Mouse (Mus musculus) liver, embryonic 14.5 days (tissue): ENCODE measurements around the gene Tas1r1. TPM values are rescaled to one million over a fixed set of nuclear protein-coding genes. Genes with fewer than 3 reads are reported as not detected.
"Not testable (repeated sequence)": the region's sequence is repeated elsewhere in the genome, so short reads cannot be mapped to it uniquely, and the experiment has no call there.

Experiments
- ATAC-seq: fragments of 200-750 bp; cut with Nextera tagmentation; 2 replicates; pipeline ENCODE4 v1.8.0; 2017; ENCODE audit warnings: moderate number of reproducible peaks, mild to moderate bottlenecking, moderate library complexity; ENCODE audit not compliant: insufficient read depth
- DNase-seq, 3 experiments: peaks; one replicate each; pipeline ENCODE4 v3.0.0-alpha.2; 2012 to 2013; ENCODE audit warnings: low read depth in 3 of 3, low spot score in 3 of 3
- H3K27ac ChIP-seq: fragments of 300-500 bp; sonication (generic); 2 replicates; pipeline ENCODE4 v1.5.1; 2014; ENCODE audit warnings: moderate library complexity, mild to moderate bottlenecking, control low read depth, inconsistent platforms
- H3K27me3 ChIP-seq: fragments of 300-500 bp; sonication (generic); 2 replicates; pipeline ENCODE4 v1.6.1; 2014; ENCODE audit warnings: mild to moderate bottlenecking, low read length, moderate library complexity; ENCODE audit not compliant: control insufficient read depth, insufficient read depth
- H3K36me3 ChIP-seq: fragments of 300-500 bp; sonication (generic); replicated peaks from 2 replicates; pipeline ENCODE4 v1.6.1; 2014; ENCODE audit warnings: low read depth; ENCODE audit not compliant: control insufficient read depth, insufficient read depth
- H3K4me1 ChIP-seq, 2 experiments: fragments of 200-500 bp in 1 of 2; fragments of 300-500 bp in 1 of 2; sonication (generic) in 1 of 2; replicated peaks; 2 replicates each; pipeline ENCODE4 v1.6.1; 2012 to 2014; ENCODE audit warnings: antibody characterized with exemption in 1 of 2, inconsistent platforms in 1 of 2, low read length in 1 of 2; ENCODE audit not compliant: control insufficient read depth in 2 of 2, insufficient read depth in 2 of 2
- H3K4me2 ChIP-seq: fragments of 300-500 bp; sonication (generic); 2 replicates; pipeline ENCODE4 v1.6.1; 2014; ENCODE audit warnings: low read depth, mild to moderate bottlenecking, control low read depth, moderate library complexity
- H3K4me3 ChIP-seq, 2 experiments: fragments of 200-500 bp in 1 of 2; fragments of 300-500 bp in 1 of 2; sonication (generic) in 1 of 2; 2 replicates each; pipeline ENCODE4 v1.5.1; 2012 to 2014; ENCODE audit warnings: low read depth in 2 of 2, low read length in 2 of 2, mild to moderate bottlenecking in 2 of 2, control low read depth in 1 of 2, inconsistent platforms in 1 of 2, moderate library complexity in 1 of 2; ENCODE audit not compliant: insufficient read depth in 1 of 2
- H3K9ac ChIP-seq: fragments of 300-500 bp; sonication (generic); replicated peaks from 2 replicates; pipeline ENCODE4 v1.6.1; 2014; ENCODE audit warnings: mild to moderate bottlenecking, control low read depth, moderate library complexity
- H3K9me3 ChIP-seq: fragments of 300-500 bp; sonication (generic); 2 replicates; pipeline ENCODE4 v1.6.1; 2016; ENCODE audit warnings: low read length, mixed read lengths; ENCODE audit not compliant: control insufficient read depth
- CTCF ChIP-seq: IDR thresholded peaks from 2 replicates; pipeline ENCODE4 v1.5.1; 2016; ENCODE audit warnings: antibody characterized with exemption, low read depth, control low read depth
- EP300 ChIP-seq: IDR thresholded peaks from 2 replicates; pipeline ENCODE4 v1.6.1; 2016; ENCODE audit warnings: antibody characterized with exemption, low read depth
- WGBS: fragments of 180-500 bp; shearing (Covaris S2); extraction: QIAGEN DNeasy Blood & Tissue Kit; methylation state at CpG from one replicate; pipeline ENCODE4 v1.1.7; 2014; ENCODE audit not compliant: insufficient replicate concordance; 5-methylcytosine and 5-hydroxymethylcytosine counted together
- polyA plus RNA-seq, 2 experiments: library from polyadenylated mRNA; depleted of rRNA in 1 of 2; stranded (reverse) in 1 of 2; unstranded in 1 of 2; fragments of >200 nt; fragmentation: Nextera tagmentation in 1 of 2; extraction: Ambion mirVana in 1 of 2; gene quantifications; 2 replicates each; pipeline versions ENCODE4 v1.2.1 to v1.2.3; 2012 to 2014

The Tas1r1 gene
- polyA plus RNA-seq, 2 experiments = 0.03 TPM; not detected in 1

GRCm38 (mm10) chr4:152036464-152036863 lies 1.9 kb downstream of the Tas1r1 start:
- not testable (repeated sequence) for H3K4me1 ChIP-seq, H3K36me3 ChIP-seq, H3K27ac ChIP-seq, H3K27me3 ChIP-seq, H3K4me3 ChIP-seq, H3K9me3 ChIP-seq, ATAC-seq, DNase-seq, H3K9ac ChIP-seq, H3K4me2 ChIP-seq
- 78% methylated on average over 6 of the region's 6 CpGs for whole genome bisulfite sequencing
- peak; percentile 58 for TF ChIP-seq CTCF

- H3K4me3 ChIP-seq = no peak overlapping the region
- H3K4me1 ChIP-seq = peaks cover 0 to 4% of the 10 kb centered on the region in 2 experiments; a peak in 2 of 4 replicates
- no peak overlapping the region for H3K9ac ChIP-seq
- ATAC-seq (no peak), DNase-seq (no peak)
- WGBS = 77% methylated on average over 13 of the region's 13 CpGs
- no peak overlapping the region for H3K27ac ChIP-seq
- H3K9me3 ChIP-seq = no peaks in the 10 kb centered on the region
- no peaks in the 10 kb centered on the region for H3K27me3 ChIP-seq
- no peak overlapping the region for H3K4me2 ChIP-seq
- no peak for TF ChIP-seq CTCF
- TF ChIP-seq EP300 = no peak
- H3K36me3 ChIP-seq = no peaks in the 10 kb centered on the region
These were observed 5.4 kb downstream of the Tas1r1 start for GRCm38 (mm10) chr4:152032922-152033321.

GRCm38 (mm10) chr4:152029997-152030396 lies 8.4 kb downstream of the Tas1r1 start:
- no peak for ATAC-seq

GRCm38 (mm10) chr4:152029087-152029486 lies 9.3 kb downstream of the Tas1r1 start:
- TF ChIP-seq EP300 = no peak
- peak; percentile 67 for TF ChIP-seq CTCF
- Histone ChIP-seq H3K9ac (no peak overlapping the region), H3K27me3 (no peaks in the 10 kb centered on the region), H3K4me1 (peaks cover 7 to 8% of the 10 kb centered on the region in 2 experiments), H3K9me3 (no peaks in the 10 kb centered on the region), H3K4me2 (no peak overlapping the region), H3K27ac (no peak overlapping the region), H3K4me3 (no peak overlapping the region), H3K36me3 (no peaks in the 10 kb centered on the region)
- DNase-seq (no peak), ATAC-seq (no peak)
- WGBS = 29% methylated on average over 5 of the region's 5 CpGs

More at GRCm38 (mm10) chr4:152029997-152030396, 8.4 kb downstream of the Tas1r1 start:
- Histone ChIP-seq H3K9me3 (no peaks in the 10 kb centered on the region), H3K4me3 (no peak overlapping the region), H3K4me1 (peaks cover 6 to 8% of the 10 kb centered on the region in 2 experiments), H3K36me3 (no peaks in the 10 kb centered on the region), H3K4me2 (no peak overlapping the region), H3K27me3 (no peaks in the 10 kb centered on the region), H3K9ac (no peak overlapping the region), H3K27ac (no peak overlapping the region)
- TF ChIP-seq EP300 (no peak), CTCF (peak; percentile 23; the same call in 1 of the 2 replicates)
- 78% methylated on average over 4 of the region's 4 CpGs for WGBS
- no peak for DNase-seq

- no peaks in the 10 kb centered on the region for H3K9me3 ChIP-seq
- peaks cover 8% of the 10 kb centered on the region in 2 experiments for H3K4me1 ChIP-seq
- H3K4me2 ChIP-seq = peak overlapping the region; percentile 80
- H3K27me3 ChIP-seq = no peaks in the 10 kb centered on the region
- no peaks in the 10 kb centered on the region for H3K36me3 ChIP-seq
- no peak overlapping the region for H3K4me3 ChIP-seq
- no peak overlapping the region for H3K27ac ChIP-seq
- H3K9ac ChIP-seq = no peak overlapping the region
- no peak for TF ChIP-seq EP300
- no peak for TF ChIP-seq CTCF
- WGBS = 66% methylated on average over 15 of the region's 15 CpGs
- ATAC-seq = no peak
- no peak for DNase-seq
These were observed 9.9 kb downstream of the Tas1r1 start for GRCm38 (mm10) chr4:152028456-152028855.
